Mouse (Mus musculus) spleen, adult 18-20 months (tissue): ENCODE measurements at regions not wholly inside any gene's neighbourhood (a gene's known extent, or its start where the extent isn't known, plus 50 kb on each side); places are given as distances from the start of the nearest gene placed in this dataset.

Experiments used
- DNase-seq, 2 experiments: peaks; one replicate each; pipeline ENCODE4 v3.0.0; 2022; ENCODE audit warnings: mixed read lengths in 2 of 2

GRCm38 (mm10) chr4:124317042-124317441 is 293.6 kb downstream of the 3100002H09Rik start:
- DNase-seq = no peak

GRCm38 (mm10) chr4:124311657-124312056 is 298.9 kb downstream of the 3100002H09Rik start:
- no peak for DNase-seq

- no peak for DNase-seq
Measured at GRCm38 (mm10) chr4:124310594-124310993, 300.0 kb downstream of the 3100002H09Rik start.

DNA sequence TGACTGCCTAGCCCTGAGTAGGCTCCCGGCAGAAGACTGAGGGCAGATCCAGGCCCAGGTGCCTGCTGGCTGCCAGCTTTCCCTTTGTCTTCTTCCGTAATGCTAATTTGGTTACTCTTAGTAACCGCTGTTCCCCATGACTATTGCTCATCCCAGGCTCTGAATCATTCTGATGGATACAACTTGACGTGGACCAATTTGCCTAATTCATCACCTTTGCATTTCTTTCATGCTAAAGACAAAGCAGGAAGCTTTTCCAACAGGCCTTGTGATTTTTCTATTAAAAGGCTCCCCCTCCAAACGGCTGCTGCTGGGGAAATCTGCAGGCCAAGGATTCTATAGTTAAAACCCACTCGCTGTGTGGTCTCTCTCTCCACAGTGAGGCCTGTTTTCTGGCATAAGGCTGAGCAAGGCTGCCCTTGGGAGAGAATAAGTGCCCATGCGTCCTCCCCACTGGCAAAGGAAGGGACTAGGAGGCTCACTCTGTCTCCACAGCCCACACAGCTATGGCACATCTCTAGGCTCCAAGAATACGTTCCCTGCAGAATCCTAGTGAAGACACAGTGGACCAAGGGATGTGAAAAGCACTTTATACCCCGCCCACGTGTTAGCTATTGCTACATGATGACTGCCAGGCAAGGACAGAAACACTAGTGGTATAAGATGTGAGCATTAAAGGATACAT is 304.6 kb downstream of the 3100002H09Rik start:
- DNase-seq = no peak

DNA sequence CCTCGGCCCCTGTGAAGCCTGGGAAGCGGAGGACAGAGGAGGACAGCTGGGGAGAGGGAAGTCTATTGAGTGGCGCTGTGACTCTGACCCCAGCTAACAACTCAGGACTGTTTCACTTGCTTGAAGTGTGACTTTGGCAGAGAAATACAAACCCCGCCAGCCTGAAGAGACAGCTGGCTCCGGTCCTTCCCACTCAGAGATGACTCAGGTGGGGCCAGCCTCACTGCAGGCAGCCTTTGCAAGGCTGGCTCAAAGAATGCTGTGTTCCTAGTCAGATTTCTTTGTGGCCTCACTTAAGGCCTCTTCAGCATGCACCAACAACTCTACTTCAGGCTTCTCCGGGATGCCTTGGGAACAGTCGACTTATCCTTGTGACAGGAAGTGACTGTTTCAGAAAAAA is 307.7 kb downstream of the 3100002H09Rik start:
- DNase-seq = no peak

DNA sequence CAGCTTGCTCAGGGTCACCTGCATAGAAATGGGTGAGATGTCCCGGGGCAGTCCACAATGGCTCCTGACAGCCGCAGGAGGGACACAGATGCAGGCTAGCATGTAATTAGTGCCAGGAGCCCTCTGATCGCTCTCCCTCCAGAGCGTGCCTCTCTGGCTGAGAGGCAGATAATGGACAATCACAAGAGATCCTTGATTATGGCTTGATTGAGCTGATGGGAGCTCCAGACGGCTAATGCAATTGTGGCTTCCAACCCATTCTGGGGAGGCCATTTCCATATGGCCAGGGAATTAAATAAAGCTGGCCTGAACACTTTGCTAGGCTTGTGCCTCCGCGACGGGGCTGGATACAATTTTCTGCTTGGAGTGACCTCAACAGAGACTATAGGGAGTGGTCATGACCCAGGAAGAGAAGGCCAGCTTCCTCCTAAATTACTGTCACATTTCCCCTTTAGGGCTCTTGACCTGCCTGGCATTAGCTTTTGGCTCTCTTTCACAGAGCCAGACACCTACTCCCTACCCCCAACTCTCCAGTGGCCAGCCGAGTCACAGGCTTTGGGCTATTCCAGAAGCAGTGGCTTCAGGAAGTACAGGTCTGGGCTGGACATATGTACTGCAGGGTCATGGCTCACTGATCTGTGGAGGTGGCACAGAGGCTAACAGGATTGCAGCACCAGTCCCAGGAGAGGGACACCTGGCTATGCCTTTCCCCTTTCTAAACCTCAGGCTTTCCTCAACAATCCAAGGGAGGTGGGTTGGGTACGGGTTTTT is 311.8 kb downstream of the 3100002H09Rik start:
- DNase-seq = no peak

- no peak for DNase-seq
Measured at GRCm38 (mm10) chr4:124292254-124292653, 318.3 kb downstream of the 3100002H09Rik start.

DNA sequence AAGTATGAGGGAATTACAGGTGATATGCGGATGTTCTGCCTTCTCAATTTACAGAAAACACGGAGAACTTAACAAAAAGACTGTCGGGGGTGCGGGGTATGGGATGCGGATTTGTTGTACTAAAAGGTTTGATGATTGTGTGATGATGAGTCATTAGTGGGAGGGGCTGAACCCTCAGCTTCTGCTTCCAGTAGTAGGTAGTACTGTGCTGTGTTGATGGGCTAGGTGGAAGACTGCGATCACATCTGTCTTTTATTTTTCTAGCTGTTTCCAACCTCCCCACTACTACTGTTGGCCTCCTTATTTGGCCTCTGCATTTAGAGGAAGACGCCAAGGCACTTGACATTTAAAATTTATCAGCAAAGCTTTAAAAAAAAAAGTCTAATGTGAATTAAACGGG is 318.8 kb downstream of the 3100002H09Rik start:
- DNase-seq = no peak

DNA sequence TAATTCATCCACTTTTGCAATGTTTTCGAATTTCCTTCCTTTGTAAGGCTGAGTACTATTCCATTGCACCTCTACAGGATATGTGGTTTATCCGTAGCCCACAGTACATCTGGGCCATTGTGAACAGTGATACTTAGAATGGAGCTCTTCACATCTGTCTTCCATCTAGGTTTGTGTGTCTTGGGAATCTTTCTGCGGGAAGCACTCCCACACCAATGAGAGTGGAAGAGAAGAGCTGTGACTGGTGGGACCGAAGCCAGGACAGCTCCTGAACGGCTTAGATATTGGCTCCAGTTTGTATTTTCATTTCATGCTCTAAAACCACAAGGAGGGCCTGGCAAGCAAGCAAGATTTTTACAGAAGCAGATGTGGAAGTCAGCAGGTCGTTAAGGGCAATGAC is 323.1 kb downstream of the 3100002H09Rik start:
- DNase-seq = no peak

GRCm38 (mm10) chr4:124278681-124279080 is 331.9 kb downstream of the 3100002H09Rik start:
- no peak for DNase-seq

GRCm38 (mm10) chr4:124277456-124278181 is 333.0 kb downstream of the 3100002H09Rik start:
- DNase-seq = no peak

DNA sequence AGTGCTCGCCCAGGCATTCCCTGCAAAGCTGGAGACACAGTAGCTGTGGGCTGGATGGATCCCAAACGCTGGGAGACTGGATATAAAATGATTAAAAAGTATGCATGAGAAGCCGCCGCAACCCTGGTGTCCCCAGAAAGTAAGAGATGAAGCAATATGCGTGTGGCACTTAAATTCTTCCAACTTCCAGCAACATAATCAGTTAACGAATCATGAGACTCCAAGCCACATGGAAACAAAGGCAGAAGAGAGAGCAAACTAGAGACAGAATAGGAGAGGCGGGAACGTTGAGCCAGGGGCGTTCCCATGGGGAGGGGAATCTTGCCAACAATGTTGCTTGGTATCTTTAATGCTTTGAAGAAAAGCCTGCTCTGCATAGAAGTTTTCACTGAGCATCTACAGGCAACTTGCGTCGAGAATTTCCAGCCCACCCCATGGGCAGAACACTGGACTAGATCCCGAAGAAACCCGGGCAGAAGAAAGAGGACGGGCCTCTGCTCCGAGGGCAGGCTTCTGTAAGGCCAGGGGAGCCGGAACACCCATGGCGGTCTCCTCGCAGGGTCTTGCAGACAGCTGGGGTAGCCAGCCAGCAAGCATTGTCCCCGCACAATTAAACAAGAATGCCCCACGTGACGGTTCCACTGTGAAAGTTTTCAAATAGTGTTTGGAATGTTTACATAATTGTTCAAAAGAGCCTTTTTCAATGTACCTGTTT is 333.7 kb downstream of the 3100002H09Rik start:
- no peak for DNase-seq

DNA sequence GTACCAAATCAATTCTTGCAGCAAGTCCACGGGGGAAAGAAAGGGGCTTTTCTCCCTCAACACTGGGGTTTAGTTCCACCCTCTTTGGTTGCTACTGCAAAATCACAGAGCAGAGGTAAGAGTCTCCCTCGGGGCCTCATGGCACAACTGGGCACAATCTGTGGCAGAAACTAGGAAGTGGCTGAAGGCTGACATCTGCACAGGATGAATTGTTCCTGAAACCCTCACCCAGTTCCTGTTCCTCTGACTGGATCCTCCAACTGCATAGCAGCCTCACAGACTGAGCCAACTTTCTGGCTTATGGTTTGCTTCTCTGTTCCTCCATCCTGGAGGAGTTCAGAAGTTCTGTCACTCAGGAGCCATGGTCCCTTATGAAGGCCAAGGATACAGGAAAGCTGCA is 338.6 kb downstream of the 3100002H09Rik start:
- DNase-seq = no peak

DNA sequence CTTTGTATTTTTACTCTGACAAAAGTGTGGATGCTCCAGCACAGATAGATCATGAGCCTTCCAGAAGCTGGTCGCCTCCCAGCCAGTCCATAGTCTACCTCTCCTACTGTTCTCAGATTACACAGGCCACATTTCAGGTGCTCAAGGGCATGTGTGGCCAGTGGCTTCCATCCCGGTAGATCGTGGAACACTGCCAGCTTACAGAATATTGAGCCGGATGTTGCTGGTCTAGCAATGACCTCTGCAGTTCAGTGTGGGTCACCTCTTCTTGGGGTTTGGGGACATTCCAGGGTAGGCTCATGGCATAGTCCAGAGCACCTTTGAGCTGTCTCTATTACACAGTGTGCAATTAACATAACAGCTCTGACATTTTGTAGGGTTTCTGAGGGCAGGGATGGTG is 342.2 kb downstream of the 3100002H09Rik start:
- DNase-seq = no peak

DNA sequence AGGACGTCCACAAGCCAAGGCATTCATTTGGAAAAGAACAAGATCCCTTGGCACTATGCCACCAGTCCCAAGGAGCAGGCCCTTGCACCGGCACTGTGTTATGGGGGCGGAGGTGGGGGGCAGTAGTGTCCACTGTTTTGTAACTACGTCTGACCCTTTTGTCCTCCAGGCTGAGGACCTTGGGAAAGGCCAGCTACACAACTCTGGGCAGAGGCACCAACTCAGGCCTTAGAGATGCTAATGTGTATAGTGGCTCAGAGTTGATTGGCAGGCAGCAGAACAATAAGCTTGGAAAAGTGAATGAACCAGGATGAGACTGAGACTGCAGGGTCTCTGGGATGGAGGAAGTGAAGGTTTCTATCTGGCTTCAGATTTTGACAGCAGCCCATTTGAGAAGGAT is 344.0 kb downstream of the 3100002H09Rik start:
- no peak for DNase-seq

DNA sequence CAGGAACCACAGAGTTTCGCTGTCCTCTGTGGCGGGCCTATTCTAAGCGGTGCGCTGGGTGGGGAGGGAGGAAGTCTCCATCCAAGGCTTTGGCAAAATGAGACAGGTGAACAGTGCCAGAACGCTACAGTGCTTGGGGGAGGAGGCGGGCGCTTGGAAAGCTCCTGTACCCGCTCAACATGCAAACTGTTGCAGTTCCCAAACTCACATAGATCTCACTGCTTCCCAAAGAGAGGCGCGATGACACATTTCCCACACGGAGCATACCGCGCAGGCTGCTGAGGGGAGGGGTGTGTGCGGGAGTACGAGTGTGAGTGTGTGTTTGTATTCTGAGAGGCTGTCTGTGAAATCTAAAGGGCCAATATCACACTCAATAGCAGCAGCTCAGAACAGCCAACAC is 345.1 kb downstream of the 3100002H09Rik start:
- no peak for DNase-seq

DNA sequence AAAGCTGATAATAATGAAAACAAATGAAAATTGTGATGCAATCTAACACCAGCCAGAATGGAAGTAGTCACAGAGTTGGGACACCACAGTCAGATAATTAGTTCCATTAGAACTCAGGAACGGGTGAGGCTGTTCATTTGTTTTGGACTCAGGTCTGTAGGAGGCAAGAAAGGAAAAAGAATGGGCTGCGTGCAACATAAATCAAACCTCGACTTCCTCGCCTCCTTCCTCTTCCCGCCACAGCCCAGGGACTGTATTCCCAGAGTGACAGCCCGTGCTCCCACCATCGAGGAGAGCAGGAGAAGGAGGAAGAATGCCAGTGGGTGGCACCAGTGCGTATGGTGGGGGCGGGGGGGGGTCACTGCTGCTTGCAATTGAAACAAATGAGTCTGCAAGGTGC is 339.2 kb upstream of the 4930535I16Rik start:
- no peak for DNase-seq

DNA sequence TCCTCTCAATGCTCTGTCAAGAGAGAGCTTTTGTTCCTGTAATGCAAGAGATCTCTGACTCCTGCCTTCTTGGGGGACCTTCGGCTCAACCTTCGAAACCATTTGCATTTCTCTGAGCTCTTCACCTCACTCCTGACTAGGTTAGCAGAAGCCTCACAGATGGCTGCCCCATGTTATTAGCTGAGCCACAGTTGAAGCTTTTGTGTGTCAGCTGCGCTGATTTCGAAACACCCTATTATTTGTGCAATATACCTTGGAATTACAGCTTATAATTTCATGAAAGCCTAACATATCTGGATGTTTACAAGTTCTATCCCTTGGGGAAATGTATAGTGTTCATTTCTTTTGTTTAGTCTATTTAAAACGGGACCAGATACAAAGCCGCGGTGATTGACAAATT is 338.7 kb upstream of the 4930535I16Rik start:
- DNase-seq = no peak

- DNase-seq = no peak
Measured at GRCm38 (mm10) chr4:124255183-124255543, 337.3 kb upstream of the 4930535I16Rik start.

DNA sequence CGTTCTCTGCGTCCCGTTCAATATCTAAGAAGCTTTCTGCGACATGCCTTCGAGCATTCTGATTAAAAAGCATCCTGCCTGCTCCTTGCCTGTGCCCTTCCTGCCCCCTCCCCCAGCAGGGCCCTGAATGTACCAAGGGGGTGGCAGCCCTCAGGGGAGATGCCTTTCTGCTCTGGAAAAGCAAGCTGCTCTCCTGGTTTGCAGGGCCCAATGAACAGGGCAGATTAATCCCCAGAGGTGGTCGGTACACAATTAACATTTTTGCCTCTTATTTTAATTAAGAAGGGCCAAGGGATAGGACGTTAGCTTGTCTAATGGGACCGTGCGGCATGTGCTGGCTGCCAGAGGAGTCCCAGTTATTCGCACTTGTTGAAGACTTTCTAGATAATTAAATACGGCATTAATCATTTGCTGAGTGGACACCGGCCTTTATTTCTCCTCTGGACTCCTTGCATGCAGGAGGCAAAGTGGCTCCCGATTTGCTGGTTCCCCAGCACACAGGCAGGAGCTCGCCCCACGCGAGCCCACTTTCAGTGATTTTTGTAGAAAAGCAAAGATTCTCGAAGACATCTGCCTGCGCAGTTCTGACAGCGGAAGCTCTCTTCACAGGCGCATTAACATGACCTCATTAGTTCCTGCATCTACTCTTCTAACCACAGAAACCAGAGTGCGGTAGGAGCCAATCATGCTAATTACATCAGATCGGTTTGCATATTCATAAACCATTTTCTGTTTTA is 336.8 kb upstream of the 4930535I16Rik start:
- no peak for DNase-seq

DNA sequence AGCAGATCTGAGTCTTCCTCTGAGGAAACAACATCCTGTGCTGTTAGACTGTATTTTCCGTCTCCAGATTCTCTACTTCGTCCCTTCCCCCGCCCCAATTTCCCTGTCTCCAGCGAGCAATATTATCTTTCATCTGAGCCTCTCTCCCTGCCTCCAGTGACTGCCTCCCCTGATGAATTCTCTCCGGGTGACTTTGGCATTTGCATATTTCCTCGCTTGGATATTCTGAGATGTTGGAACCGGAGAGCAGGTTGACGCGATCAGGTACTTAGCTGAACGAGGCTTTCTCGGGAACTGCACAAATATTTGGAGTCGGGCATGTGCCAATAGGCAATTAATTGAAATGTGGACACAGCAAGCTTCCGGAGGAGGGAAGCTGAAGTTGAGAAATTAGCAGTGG is 323.8 kb upstream of the 4930535I16Rik start:
- no peak for DNase-seq

DNA sequence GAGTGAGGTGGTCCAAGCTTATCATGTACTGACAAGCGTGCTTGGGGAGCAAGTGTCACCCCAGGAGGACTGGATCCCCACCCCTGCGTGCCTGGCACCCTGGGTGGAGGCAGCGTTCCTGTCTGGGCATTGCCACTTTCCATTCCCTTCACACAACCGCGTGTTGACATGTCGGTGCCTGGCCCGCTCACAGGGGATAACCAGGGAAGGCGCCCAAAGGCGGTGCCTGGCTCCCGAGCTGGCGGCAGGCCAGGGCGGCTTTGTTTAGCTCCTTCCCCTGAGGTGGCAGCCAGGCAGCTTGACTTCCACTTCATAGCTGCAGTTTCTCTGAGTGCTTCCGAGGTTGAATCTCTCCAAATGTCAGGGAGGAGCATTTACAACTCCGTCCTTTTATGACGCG is 318.7 kb upstream of the 4930535I16Rik start:
- no peak for DNase-seq
